Mouse (Mus musculus) erythroid progenitor cell, adult 5-6 weeks (primary cell): Measurements from ENCODE around the gene Lamp1. TPM values are rescaled to one million over a fixed set of nuclear protein-coding genes. Genes with fewer than 3 reads are reported as not detected.

Experiments used
- ATAC-seq: replicated peaks from 2 replicates; pipeline ENCODE4 v1.8.0; 2016; ENCODE audit warnings: moderate number of reproducible peaks, mild to moderate bottlenecking, moderate TSS enrichment, inconsistent platforms; ENCODE audit not compliant: poor library complexity, low FRiP score, severe bottlenecking
- total RNA-seq, 2 experiments: library from RNA; stranded (forward) in 1 of 2; stranded (reverse) in 1 of 2; fragments of 150-400 nt in 1 of 2; fragments of 186-747, 209-891 nt in 1 of 2; gene quantifications; 2 replicates each; pipeline versions ENCODE4 v1.2.3 to v1.2.4; 2015 to 2017; ENCODE audit warnings: low replicate concordance in 2 of 2

The Lamp1 gene
- total RNA-seq, 2 experiments from 2014 or later = 113 to 119 TPM

GRCm38 (mm10) chr8:13197493-13197892 is 38.5 kb downstream of the Lamp1 start:
- ATAC-seq = no peak

DNA sequence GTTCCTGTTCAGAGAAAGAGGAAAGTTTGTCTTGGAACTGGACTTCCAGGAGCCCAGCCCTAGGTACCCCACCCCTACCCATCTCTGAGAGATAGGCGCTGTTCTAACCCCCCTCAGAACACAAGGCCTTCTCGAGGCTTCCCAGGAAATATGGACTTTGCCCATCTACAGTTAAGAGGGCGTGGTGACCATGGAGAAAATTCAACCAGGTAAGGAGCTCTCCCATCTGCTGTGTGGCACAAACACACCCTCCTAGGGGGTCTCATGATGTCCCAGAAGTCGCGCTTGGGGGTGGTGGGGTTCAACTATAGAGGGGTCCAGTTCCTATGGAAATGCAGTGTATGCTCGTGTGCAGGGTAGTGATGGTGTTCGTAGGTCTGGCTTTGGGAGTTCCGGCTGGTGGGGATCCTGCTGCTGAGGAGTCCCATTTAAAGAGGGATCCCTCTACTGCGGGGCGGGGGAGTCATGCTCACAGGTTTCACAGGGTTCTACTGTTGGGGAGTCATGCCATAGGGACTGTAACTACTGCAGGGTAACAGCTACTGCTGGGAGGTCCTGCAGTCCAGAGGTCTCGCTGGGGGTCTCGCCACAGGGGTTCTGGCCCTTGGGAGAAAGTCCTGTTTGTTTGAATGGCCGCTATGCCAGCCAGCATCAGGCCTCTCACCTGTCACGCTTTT is 40.6 kb downstream of the Lamp1 start:
- ATAC-seq = no peak

DNA sequence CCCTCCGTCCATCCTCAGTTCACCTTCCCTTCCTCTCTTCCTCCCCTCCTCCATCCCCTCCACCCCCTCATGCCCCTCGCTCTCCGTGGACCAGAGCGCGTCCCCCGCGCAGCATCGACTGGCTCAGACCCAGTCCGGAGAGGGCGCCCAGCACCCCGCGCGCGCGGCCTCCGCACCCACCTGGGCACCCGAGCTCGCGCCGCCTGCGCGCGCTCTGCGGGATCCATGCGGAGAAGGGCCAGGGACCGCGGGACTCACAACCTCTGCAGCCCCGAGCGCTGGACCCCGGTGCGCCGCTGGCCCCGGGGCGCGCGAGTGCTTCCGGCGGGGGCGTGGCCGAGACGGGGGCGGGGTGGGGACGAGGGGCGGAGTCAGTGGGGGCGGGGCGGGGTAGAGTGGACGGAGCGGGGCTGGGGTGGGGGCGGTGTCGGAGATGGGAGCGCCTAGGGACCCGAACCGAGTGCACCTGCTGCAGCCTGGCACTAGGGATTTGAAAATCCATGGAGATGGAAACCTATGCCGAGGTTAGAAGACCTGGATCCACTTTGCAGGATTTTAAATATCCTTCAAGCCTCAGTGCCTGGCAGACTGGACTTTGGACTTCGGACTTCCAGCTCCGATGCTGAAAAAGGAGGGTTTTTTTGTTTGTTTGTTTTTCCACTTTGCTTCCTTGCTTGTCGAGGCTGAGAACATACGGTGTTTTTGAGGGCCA is 41.5 kb downstream of the Lamp1 start, which contains the start of gene Grtp1:
TSS of gene Grtp1 (minus strand) at position 320 of the 712 bp plus-strand sequence.
- ATAC-seq = peak; percentile 19

GRCm38 (mm10) chr8:13201013-13201334 is 42.0 kb downstream of the Lamp1 start:
- ATAC-seq = no peak

DNA sequence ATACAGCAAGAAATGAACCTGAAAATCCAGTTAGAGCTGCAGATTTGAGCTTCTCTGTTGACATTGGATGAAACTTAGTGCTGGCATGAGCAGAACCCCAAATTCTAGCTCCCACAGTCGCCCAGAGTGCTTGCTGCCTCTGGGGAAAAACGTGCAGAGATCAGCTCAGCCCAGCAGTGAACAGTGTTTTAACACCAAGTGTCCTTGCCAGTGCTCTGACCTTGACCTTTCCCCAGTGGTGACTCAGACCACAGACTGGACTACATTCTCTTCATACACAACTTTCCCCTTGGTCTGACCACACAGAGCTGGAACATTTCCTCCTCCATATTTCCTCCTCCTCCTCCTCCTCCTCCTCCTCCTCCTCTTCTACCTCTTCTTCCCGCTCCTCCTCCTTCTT is 43.1 kb downstream of the Lamp1 start:
- no peak for ATAC-seq

DNA sequence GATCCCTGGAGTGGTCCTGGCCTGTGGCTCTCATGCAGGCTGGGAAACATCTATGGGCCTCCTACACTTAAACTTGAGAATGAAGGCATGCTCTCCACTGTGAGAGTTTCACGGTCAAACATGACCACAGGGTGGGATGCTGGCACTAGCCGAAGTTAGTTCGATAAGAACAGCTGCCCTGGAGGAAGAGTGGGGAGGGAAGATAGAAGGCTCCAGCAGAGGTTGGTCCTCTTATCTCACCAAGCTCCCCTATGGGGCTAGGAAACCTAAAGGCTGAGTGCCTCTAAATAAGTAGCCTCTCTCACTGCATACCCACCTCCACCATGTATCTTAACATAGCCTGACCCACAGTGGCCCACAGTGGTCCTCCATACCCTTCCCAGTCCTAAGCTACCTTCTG is 43.8 kb downstream of the Lamp1 start:
- peak; percentile 76 for ATAC-seq

DNA sequence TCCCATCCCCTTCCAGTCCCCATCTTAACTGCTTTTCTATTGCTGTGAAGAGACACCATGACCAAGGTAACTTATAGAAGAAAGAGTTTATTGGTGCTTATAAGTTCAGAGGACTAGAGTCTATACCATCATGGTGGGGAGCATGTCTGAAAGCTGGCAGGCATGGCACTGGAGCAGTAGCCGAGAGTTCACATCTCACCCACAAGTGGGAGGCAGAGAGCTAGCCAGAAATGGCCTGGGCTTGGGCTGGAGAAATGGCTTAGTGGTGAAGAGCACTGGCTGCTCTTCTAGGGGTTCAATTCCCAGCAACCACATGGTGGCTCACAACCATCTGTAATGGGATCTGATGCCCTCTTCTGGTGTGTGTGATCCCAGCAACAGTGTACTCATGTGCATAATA is 44.5 kb downstream of the Lamp1 start:
- peak; percentile 56 for ATAC-seq

GRCm38 (mm10) chr8:13204371-13205140 is 45.6 kb downstream of the Lamp1 start:
- peak; percentile 65 for ATAC-seq

- ATAC-seq = no peak
Observed at GRCm38 (mm10) chr8:13205311-13205710, 46.4 kb downstream of the Lamp1 start.

- no peak for ATAC-seq
Observed at GRCm38 (mm10) chr8:13206290-13206689, 47.3 kb downstream of the Lamp1 start.

GRCm38 (mm10) chr8:13208627-13209355 is 49.8 kb downstream of the Lamp1 start:
- ATAC-seq = peak; percentile 78

GRCm38 (mm10) chr8:13209770-13210169 is 50.8 kb downstream of the Lamp1 start:
- no peak for ATAC-seq

DNA sequence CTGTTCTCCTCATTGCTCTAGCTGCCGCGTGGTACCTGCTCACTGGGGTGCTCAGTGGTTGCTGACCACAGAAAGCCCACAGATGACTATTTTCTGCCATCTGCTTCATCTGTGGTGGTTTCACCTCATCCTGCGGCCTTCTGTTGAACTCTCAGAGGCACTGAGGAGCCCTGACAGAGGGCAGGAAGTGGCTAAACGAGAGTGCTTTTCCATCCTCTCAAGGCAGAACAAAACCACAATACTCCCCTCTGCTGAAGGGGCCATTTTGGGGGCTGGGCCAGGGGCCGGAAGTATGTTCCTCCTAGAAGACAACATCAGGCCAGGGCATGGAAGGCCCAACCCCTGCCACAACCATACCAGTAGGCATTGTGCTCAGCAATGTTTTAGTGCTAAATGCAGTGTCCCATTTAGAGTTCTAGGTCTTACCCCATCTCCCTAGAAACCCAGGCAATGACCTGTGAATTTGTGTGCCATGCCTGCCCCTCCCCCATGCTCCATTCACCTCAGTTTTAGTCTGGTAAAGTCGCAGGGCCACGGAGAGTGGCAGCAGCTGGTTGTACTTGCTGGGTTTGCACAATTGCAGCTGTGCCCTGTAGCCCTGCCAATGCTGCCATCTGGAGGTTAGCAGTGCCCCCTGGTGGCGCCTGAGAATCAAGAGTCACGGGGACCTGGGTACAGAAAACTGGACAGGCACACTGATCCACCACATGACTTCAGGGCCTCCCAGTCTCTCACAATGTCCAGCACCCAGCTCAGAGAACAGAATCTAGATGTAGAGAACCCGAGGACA is 54.7 kb downstream of the Lamp1 start:
- peak; percentile 77 for ATAC-seq

DNA sequence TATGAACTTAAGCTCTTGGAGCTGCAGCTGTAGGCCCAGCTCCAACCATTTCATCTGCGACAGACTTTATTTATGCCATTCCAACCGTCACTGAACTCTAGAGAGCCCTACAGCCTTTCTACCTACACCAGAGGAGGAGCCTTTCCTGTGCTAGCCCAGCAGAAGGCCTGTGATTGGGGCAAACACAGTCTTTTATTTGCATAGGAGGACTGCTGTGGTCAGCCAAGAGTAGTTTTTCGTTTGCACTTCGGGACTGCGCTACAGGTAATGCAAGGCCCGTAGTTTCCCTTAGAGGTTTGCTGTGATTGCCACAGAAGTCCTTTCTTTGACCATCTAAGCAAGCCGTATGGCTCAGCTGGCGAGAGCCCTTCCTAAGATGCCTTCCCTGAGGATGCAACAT is 57.4 kb downstream of the Lamp1 start:
- no peak for ATAC-seq

- ATAC-seq = no peak
Observed at GRCm38 (mm10) chr8:13217093-13217492, 58.1 kb downstream of the Lamp1 start.

GRCm38 (mm10) chr8:13217986-13218385 is 59.0 kb downstream of the Lamp1 start:
- ATAC-seq = no peak

- ATAC-seq = no peak
Observed at GRCm38 (mm10) chr8:13218441-13218840, 59.5 kb downstream of the Lamp1 start.

GRCm38 (mm10) chr8:13224426-13224825 is 65.5 kb downstream of the Lamp1 start:
- no peak for ATAC-seq
